Mouse (Mus musculus) E14TG2a.4 (cell line): ENCODE measurements around the gene Smoc2.

Source experiments
- CTCF ChIP-seq: conservative IDR thresholded peaks from 2 replicates; pipeline ENCODE4 v1.5.1; 2014; ENCODE audit warnings: low read length
- NANOG ChIP-seq: IDR thresholded peaks from 2 replicates; pipeline ENCODE4 v1.6.1; 2014; ENCODE audit warnings: borderline replicate concordance, low read length, mixed read lengths

DNA sequence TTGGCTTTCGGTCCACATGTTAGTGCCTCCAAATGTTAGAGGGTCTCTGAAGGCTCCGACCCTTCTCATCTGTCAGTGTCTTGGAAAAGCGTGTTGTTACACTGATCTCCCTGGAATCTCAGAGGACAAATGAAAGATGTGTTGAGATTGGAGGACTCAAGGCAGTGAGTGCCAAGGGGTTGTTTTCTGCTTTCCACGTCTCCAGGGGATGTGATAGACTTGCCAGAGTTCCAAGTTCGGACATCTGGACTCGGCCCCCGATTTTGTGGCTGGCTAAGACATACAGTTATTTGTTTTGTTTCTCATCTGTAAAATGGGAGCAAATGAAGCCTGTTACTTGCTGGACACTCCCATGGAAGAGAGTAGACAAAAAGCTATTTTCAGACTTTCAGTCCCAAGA lies 2.0 kb upstream of the Smoc2 start:
- TF ChIP-seq CTCF = no peak
- no peak for TF ChIP-seq NANOG
